Mouse (Mus musculus): ENCODE results near the gene Blcap.

DNA sequence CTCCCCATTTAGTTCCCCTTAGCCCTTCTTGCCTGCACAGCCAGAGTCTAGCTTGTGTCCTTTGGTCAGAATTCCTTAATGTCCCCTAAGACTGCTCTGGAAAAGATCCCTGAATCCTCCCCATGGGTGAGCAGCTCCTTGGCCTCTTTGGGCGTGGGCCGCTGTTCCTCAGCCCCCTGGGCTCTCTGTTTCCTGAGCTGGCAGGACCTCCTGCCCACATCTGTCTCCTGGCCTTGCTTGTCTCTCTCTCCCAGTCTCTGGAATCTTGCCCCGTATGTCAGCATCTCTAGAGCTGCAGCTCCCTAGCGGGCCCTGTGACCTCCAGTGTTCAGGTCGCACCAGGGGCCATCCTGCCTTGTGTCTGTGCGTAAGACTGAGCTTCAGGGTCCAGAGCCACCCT lies 51.6 kb downstream of the Blcap start:
- TF ChIP-seq POLR2A (IDR thresholded peaks at IDR 0.05; ENCODE audit: insufficient read length, low read depth) (no peak), MAX (IDR thresholded peaks at IDR 0.05; ENCODE audit: low read depth) (no peak), MYOD1 (IDR thresholded peaks at IDR 0.05; ENCODE audit: control insufficient read depth in 1 of 3, insufficient read length in 2 of 3, low read depth in 2 of 3) (no peak), POLR2AphosphoS2 (IDR thresholded peaks at IDR 0.05; ENCODE audit: insufficient read length, low read depth) (no peak), MYOG (IDR thresholded peaks at IDR 0.05; ENCODE audit: control insufficient read depth in 1 of 3, insufficient read depth in 1 of 3, insufficient read length in 2 of 3, low read depth in 2 of 3) (no peak)
